Mouse (Mus musculus) heart, embryonic 11.5 days (tissue): ENCODE measurements at regions not wholly inside any gene's neighbourhood (a gene's known extent, or its start where the extent isn't known, plus 50 kb on each side); places are given as distances from the start of the nearest gene placed in this dataset.
A peak's percentile ranks its signal among the peaks of the same experiment; 100 is the strongest.

Experiments used
- ATAC-seq: fragments of 200-750 bp; cut with Nextera tagmentation; replicated peaks from 2 replicates; pipeline ENCODE4 v1.8.0; 2017; ENCODE audit warnings: moderate library complexity; ENCODE audit not compliant: insufficient number of reproducible peaks, low FRiP score, low TSS enrichment
- H3K27ac ChIP-seq: fragments of 300-500 bp; sonication (generic); 2 replicates; pipeline ENCODE4 v1.5.1; 2014; ENCODE audit warnings: mild to moderate bottlenecking, low read depth, low read length
- H3K27me3 ChIP-seq: fragments of 300-500 bp; sonication (generic); 2 replicates; pipeline ENCODE4 v1.6.1; 2014; ENCODE audit warnings: mild to moderate bottlenecking, low read length, mixed read lengths; ENCODE audit not compliant: control insufficient read depth, insufficient read depth
- H3K36me3 ChIP-seq: fragments of 300-500 bp; sonication (generic); 2 replicates; pipeline ENCODE4 v1.6.1; 2014; ENCODE audit warnings: mild to moderate bottlenecking, low read length, moderate library complexity, mixed read lengths; ENCODE audit not compliant: control insufficient read depth, insufficient read depth
- H3K4me1 ChIP-seq: fragments of 300-500 bp; sonication (generic); 2 replicates; pipeline ENCODE4 v1.6.1; 2014; ENCODE audit warnings: low read length; ENCODE audit not compliant: control insufficient read depth, insufficient read depth
- H3K4me2 ChIP-seq: fragments of 300-500 bp; sonication (generic); 2 replicates; pipeline ENCODE4 v1.6.1; 2014; ENCODE audit warnings: mild to moderate bottlenecking, moderate library complexity
- H3K4me3 ChIP-seq: fragments of 300-500 bp; sonication (generic); 2 replicates; pipeline ENCODE4 v1.5.1; 2014; ENCODE audit warnings: low read depth, low read length
- H3K9ac ChIP-seq: fragments of 300-500 bp; sonication (generic); 2 replicates; pipeline ENCODE4 v1.6.1; 2014; ENCODE audit warnings: mild to moderate bottlenecking, low read depth, low read length, moderate library complexity
- H3K9me3 ChIP-seq: fragments of 300-500 bp; sonication (generic); replicated peaks from 2 replicates; pipeline ENCODE4 v1.6.1; 2016; ENCODE audit warnings: low read length; ENCODE audit not compliant: control insufficient read depth
- WGBS: fragments of 180-500 bp; shearing (Covaris S2); extraction: QIAGEN DNeasy Blood & Tissue Kit; methylation state at CpG from one replicate; pipeline ENCODE4 v1.1.7; 2014; ENCODE audit not compliant: insufficient replicate concordance; 5-methylcytosine and 5-hydroxymethylcytosine counted together

- ATAC-seq = no peak; the same call in 1 of the 2 replicates
- Histone ChIP-seq H3K4me2 (no peak overlapping the region), H3K27me3 (no peaks in the 10 kb centered on the region), H3K4me1 (0 out of 2 replicates have a peak, but pooled peaks cover 3% of the 10 kb centered on the region), H3K36me3 (no peaks in the 10 kb centered on the region), H3K27ac (no peak overlapping the region), H3K4me3 (no peak overlapping the region), H3K9me3 (no peaks in the 10 kb centered on the region), H3K9ac (no peak overlapping the region)
- 67% methylated on average over 20 of the region's 20 CpGs for WGBS
These were observed 292.7 kb upstream of the Zfp507 start for GRCm38 (mm10) chr7:36095258-36096130.

- Histone ChIP-seq H3K27ac (no peak overlapping the region), H3K4me2 (peak overlapping the region; percentile 61; the same call in 1 of the 2 replicates), H3K27me3 (no peaks in the 10 kb centered on the region), H3K9me3 (no peaks in the 10 kb centered on the region), H3K36me3 (no peaks in the 10 kb centered on the region), H3K4me3 (no peak overlapping the region), H3K4me1 (0 out of 2 replicates have a peak, but pooled peaks cover 5% of the 10 kb centered on the region), H3K9ac (no peak overlapping the region)
- WGBS = 65% methylated on average over 9 of the region's 9 CpGs
- no peak for ATAC-seq
These were observed 288.3 kb upstream of the Zfp507 start for GRCm38 (mm10) chr7:36091132-36091531.

- Histone ChIP-seq H3K36me3 (no peaks in the 10 kb centered on the region), H3K27me3 (no peaks in the 10 kb centered on the region), H3K4me3 (no peak overlapping the region), H3K4me1 (0 out of 2 replicates have a peak, but pooled peaks cover 5% of the 10 kb centered on the region), H3K9ac (peak overlapping the region; percentile 29; the same call in 1 of the 2 replicates), H3K9me3 (no peaks in the 10 kb centered on the region), H3K27ac (peak overlapping the region; percentile 22; the same call in 1 of the 2 replicates), H3K4me2 (peak overlapping the region; percentile 61)
- WGBS = 21% methylated on average over 22 of the region's 22 CpGs
- no peak for ATAC-seq
These were observed 287.7 kb upstream of the Zfp507 start for GRCm38 (mm10) chr7:36090291-36091123.

- H3K9me3 ChIP-seq = no peaks in the 10 kb centered on the region
- H3K4me3 ChIP-seq = no peak overlapping the region
- WGBS = 76% methylated on average over 6 of the region's 6 CpGs
- no peak for ATAC-seq
- no peaks in the 10 kb centered on the region for H3K36me3 ChIP-seq
- no peak overlapping the region for H3K27ac ChIP-seq
- no peak overlapping the region for H3K4me2 ChIP-seq
- H3K4me1 ChIP-seq = 0 out of 2 replicates have a peak, but pooled peaks cover 5% of the 10 kb centered on the region
- H3K27me3 ChIP-seq = no peaks in the 10 kb centered on the region
- no peak overlapping the region for H3K9ac ChIP-seq
These were observed 284.8 kb upstream of the Zfp507 start for GRCm38 (mm10) chr7:36087598-36087997.

- H3K27me3 ChIP-seq = no peaks in the 10 kb centered on the region
- H3K9ac ChIP-seq = no peak overlapping the region
- WGBS = 41% methylated on average over 6 of the region's 6 CpGs
- no peaks in the 10 kb centered on the region for H3K36me3 ChIP-seq
- H3K4me3 ChIP-seq = no peak overlapping the region
- no peaks in the 10 kb centered on the region for H3K9me3 ChIP-seq
- ATAC-seq = no peak
- peaks cover 6% of the 10 kb centered on the region for H3K4me1 ChIP-seq
- no peak overlapping the region for H3K27ac ChIP-seq
- no peak overlapping the region for H3K4me2 ChIP-seq
These were observed 275.9 kb upstream of the Zfp507 start for GRCm38 (mm10) chr7:36078666-36079065.

GRCm38 (mm10) chr7:36078089-36078654 lies 275.4 kb upstream of the Zfp507 start:
- no peak overlapping the region for H3K9ac ChIP-seq
- no peak for ATAC-seq
- H3K4me2 ChIP-seq = no peak overlapping the region
- no peak overlapping the region for H3K27ac ChIP-seq
- 63% methylated on average over 11 of the region's 11 CpGs for WGBS
- no peaks in the 10 kb centered on the region for H3K36me3 ChIP-seq
- no peaks in the 10 kb centered on the region for H3K27me3 ChIP-seq
- H3K4me1 ChIP-seq = peaks cover 6% of the 10 kb centered on the region
- no peaks in the 10 kb centered on the region for H3K9me3 ChIP-seq
- no peak overlapping the region for H3K4me3 ChIP-seq

GRCm38 (mm10) chr7:36077271-36077670 lies 274.5 kb upstream of the Zfp507 start:
- Histone ChIP-seq H3K4me3 (no peak overlapping the region), H3K9ac (no peak overlapping the region), H3K4me2 (no peak overlapping the region), H3K9me3 (no peaks in the 10 kb centered on the region), H3K4me1 (peaks cover 6% of the 10 kb centered on the region), H3K27ac (no peak overlapping the region), H3K36me3 (no peaks in the 10 kb centered on the region), H3K27me3 (no peaks in the 10 kb centered on the region; the same call in 1 of the 2 replicates)
- WGBS = 51% methylated on average over 2 of the region's 2 CpGs
- ATAC-seq = no peak

- peak overlapping the region; percentile 52 for H3K4me2 ChIP-seq
- peak overlapping the region; percentile 43; the same call in 1 of the 2 replicates for H3K9ac ChIP-seq
- WGBS = 2% methylated on average over 11 of the region's 11 CpGs
- no peaks in the 10 kb centered on the region for H3K9me3 ChIP-seq
- H3K4me3 ChIP-seq = peak overlapping the region; percentile 18; the same call in 1 of the 2 replicates
- no peak for ATAC-seq
- H3K36me3 ChIP-seq = no peaks in the 10 kb centered on the region
- peaks cover 6% of the 10 kb centered on the region for H3K4me1 ChIP-seq
- H3K27ac ChIP-seq = no peak overlapping the region
- no peaks in the 10 kb centered on the region; the same call in 1 of the 2 replicates for H3K27me3 ChIP-seq
These were observed 273.2 kb upstream of the Zfp507 start for GRCm38 (mm10) chr7:36076021-36076441.
